Mouse (Mus musculus) kidney, adult 2 months (tissue): ENCODE data around the gene Slc26a8.

Experiments used
- CTCF ChIP-seq: fragments of 200-500 bp; conservative IDR thresholded peaks from 2 replicates; pipeline ENCODE4 v1.5.1; 2011; ENCODE audit warnings: low read depth, mild to moderate bottlenecking, control low read depth, low read length, moderate library complexity, mixed read lengths; ENCODE audit not compliant: insufficient read depth, insufficient read length
- POLR2A ChIP-seq: fragments of 200-500 bp; IDR thresholded peaks from one replicate; pipeline ENCODE4 v1.6.1; 2011; ENCODE audit warnings: low read depth, low read length, control low read depth

GRCm38 (mm10) chr17:28657936-28658335, 32.1 kb downstream of the Slc26a8 start:
- TF ChIP-seq POLR2A (no peak), CTCF (no peak)
